Mouse (Mus musculus) heart, postnatal 10 days (tissue): ENCODE measurements around the gene Gprasp2. TPM values are rescaled to one million over a fixed set of nuclear protein-coding genes. Genes with fewer than 3 reads are reported as not detected.

ENCODE experiments used
- total RNA-seq, 2 experiments: library from RNA; stranded (reverse); gene quantifications; 2 replicates each; pipeline ENCODE4 v1.2.3; 2021

Gprasp2 gene
- total RNA-seq, 2 experiments from 2014 or later: 3.7 to 7.3 TPM

Other genes starting within 250 kb of the Gprasp2 start
- gene Nxf7, start 240.3 kb upstream of the Gprasp2 start, total RNA-seq: under 1 TPM in 1 of 2 experiments, not detected in 1; 0.34 TPM
- not detected for gene Prame, start 211.3 kb upstream of the Gprasp2 start, total RNA-seq
- gene Tcp11x2, start 145.2 kb upstream of the Gprasp2 start, total RNA-seq: not detected
- not detected for gene Tmsb15a, start 113.8 kb upstream of the Gprasp2 start, total RNA-seq
- 10 to 100 TPM in 1 of 2 experiments, 1 to 10 TPM in 1; 8.4 to 10.7 TPM for gene Armcx5, start 96.3 kb upstream of the Gprasp2 start, total RNA-seq
- 10 to 100 TPM; 25.5 to 26.2 TPM for gene Gprasp1, start 96.3 kb upstream of the Gprasp2 start, total RNA-seq
- gene Bhlhb9, start 41.4 kb upstream of the Gprasp2 start, total RNA-seq: 10 to 100 TPM; 29.7 to 47.2 TPM
- 10 to 100 TPM in 1 of 2 experiments, 1 to 10 TPM in 1; 9.4 to 13.4 TPM for gene Arxes2, start 154.8 kb downstream of the Gprasp2 start, total RNA-seq
- 1 to 10 TPM; 4.5 to 6.2 TPM for gene Arxes1, start 194.3 kb downstream of the Gprasp2 start, total RNA-seq
- gene Bex2, start 229.2 kb downstream of the Gprasp2 start, total RNA-seq: 1 to 10 TPM in 1 of 2 experiments, under 1 TPM in 1; 0.31 to 1.2 TPM
- not detected for gene Nxf3, start 246.2 kb downstream of the Gprasp2 start, total RNA-seq